Mouse (Mus musculus): ENCODE measurements at regions not wholly inside any gene's neighbourhood (a gene's known extent, or its start where the extent isn't known, plus 50 kb on each side); places are given as distances from the start of the nearest gene placed in this dataset.

DNA sequence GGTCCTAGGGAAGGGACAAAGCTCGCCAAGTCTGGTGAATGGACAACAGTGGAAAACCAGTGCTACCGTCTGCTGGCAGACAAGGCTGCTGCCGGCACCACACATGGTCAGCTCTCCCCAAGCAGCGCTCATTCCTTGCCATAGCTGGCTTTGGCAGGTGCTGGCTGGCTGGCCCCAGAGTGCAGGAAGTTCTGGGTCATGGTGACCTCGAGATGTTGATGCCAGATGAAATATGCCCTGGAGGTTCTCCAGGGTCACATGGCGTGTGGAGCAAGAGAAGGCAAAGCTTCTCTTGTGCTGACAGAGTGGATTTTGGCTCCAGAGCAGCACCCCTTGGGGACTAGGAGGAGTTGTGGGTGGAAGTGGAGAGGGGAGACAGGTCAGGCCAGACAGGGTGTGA, 66.1 kb upstream of the Tprg start:
- Histone ChIP-seq H3K9me3 (no peaks in the 10 kb centered on the region), H3K4me3 (replicated peaks) (no peak overlapping the region), H3K36me3 (no peaks in the 10 kb centered on the region), H3K27me3 (replicated peaks) (no peaks in the 10 kb centered on the region), H3K9ac (no peak overlapping the region), H3K4me1 (no peaks in the 10 kb centered on the region), H3K4me2 (no peak overlapping the region), H3K27ac (no peak overlapping the region)
- 80% methylated on average over 6 of the region's 6 CpGs for WGBS
- ATAC-seq (ENCODE audit: insufficient read depth, low FRiP score, low read depth): no peak

DNA sequence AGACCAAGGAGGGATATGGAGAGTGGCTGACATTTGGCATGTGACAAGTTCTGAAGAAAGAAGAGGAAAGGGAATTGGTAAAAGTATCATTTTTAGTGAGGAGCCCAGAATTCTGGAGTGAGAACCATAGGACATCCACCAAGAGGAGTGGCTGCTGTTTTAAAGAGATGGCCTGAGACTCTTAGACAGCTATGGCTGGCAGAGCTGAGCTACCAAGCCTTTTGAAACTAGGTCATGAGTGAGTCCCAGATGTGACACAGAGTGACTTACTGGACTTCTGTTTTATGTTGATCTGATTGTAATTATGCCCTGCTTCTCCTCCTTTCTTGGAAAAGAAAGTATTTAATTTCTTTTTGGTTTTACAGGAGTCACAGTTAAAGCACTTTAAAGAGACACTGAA, 61.8 kb upstream of the Tprg start:
- Histone ChIP-seq H3K36me3 (no peaks in the 10 kb centered on the region), H3K9ac (no peak overlapping the region), H3K27me3 (replicated peaks) (no peaks in the 10 kb centered on the region), H3K4me3 (replicated peaks) (no peak overlapping the region), H3K27ac (no peak overlapping the region), H3K4me1 (no peaks in the 10 kb centered on the region), H3K9me3 (no peaks in the 10 kb centered on the region), H3K4me2 (no peak overlapping the region)
- no peak for ATAC-seq (ENCODE audit: insufficient read depth, low FRiP score, low read depth)

Measured in stomach, embryonic 15.5 days (tissue).